18 mouse cellular contexts compared by ENCODE assay signal in genomic region chr1:39237503-39238255, GRCm38 (mm10). TPM values are rescaled to one million over a fixed set of nuclear protein-coding genes. Genes with fewer than 3 reads are reported as not detected.
DNase-seq lines count a peak whose midpoint lies in the region; ATAC-seq lines count a peak whose summit lies in the region.
"Had no signal": no experiment of that assay in that cellular context is flagged by ENCODE, and none has a peak within 500 bp of the region (broad histone marks: within the 10 kb centered on the region; RNA-seq: fewer than 3 reads in every experiment).

No protein-coding gene starts in this region.

- H3K4me3 ChIP-seq in stomach, embryonic 15.5 days (replicated peaks) = no peak overlapping the region
- H3K4me3 ChIP-seq: embryonic facial prominence, embryonic 12.5 days; gastrocnemius, adult 2 months; neural tube, embryonic 13.5 days had no signal

- peak; percentile 24 for DNase-seq in kidney, adult 11 months
- DNase-seq in kidney, postnatal 10 days = no peak
- DNase-seq in kidney, adult 18-20 months = peak; percentile 10
- DNase-seq in large intestine, adult 2 months (ENCODE audit: low read depth, low spot score) = peak; percentile 60
- DNase-seq in right cerebral cortex, postnatal 4 days = no peak
- no peak for DNase-seq in testis, postnatal 10 days (ENCODE audit: low spot score)
- DNase-seq in urinary bladder, postnatal 4 days (ENCODE audit: low spot score in 2 of 2) = no peak
- DNase-seq: adrenal gland, adult 2 months; cerebellum, postnatal 10 days; gastrocnemius, adult 2 months; heart, postnatal 10 days; thymus, adult 2 months had no signal

- H3K27me3 ChIP-seq in stomach, embryonic 15.5 days (replicated peaks) = no peaks in the 10 kb centered on the region
- H3K27me3 ChIP-seq: embryonic facial prominence, embryonic 12.5 days; neural tube, embryonic 13.5 days had no signal

- H3K27ac ChIP-seq in stomach, embryonic 15.5 days = peak overlapping the region; percentile 75
- H3K27ac ChIP-seq: embryonic facial prominence, embryonic 12.5 days; gastrocnemius, adult 2 months; hindbrain, postnatal 0 days; neural tube, embryonic 13.5 days had no signal

- no peak overlapping the region for H3K9ac ChIP-seq in stomach, embryonic 15.5 days
- H3K9ac ChIP-seq: embryonic facial prominence, embryonic 12.5 days; neural tube, embryonic 13.5 days had no signal

- no peaks in the 10 kb centered on the region for H3K4me1 ChIP-seq in stomach, embryonic 15.5 days
- H3K4me1 ChIP-seq: embryonic facial prominence, embryonic 12.5 days; neural tube, embryonic 13.5 days had no signal

- no peaks in the 10 kb centered on the region for H3K36me3 ChIP-seq in stomach, embryonic 15.5 days
- H3K36me3 ChIP-seq: embryonic facial prominence, embryonic 12.5 days; neural tube, embryonic 13.5 days had no signal

- ATAC-seq in stomach, embryonic 15.5 days (ENCODE audit: insufficient read depth, low FRiP score, low read depth) = peak; percentile 85
- ATAC-seq: forebrain, embryonic 14.5 days; hindbrain, postnatal 0 days had no signal

- H3K4me2 ChIP-seq in stomach, embryonic 15.5 days = no peak overlapping the region
- H3K4me2 ChIP-seq: embryonic facial prominence, embryonic 12.5 days; liver, embryonic 11.5 days; neural tube, embryonic 13.5 days had no signal

- H3K9me3 ChIP-seq in stomach, embryonic 15.5 days = no peaks in the 10 kb centered on the region
- H3K9me3 ChIP-seq: embryonic facial prominence, embryonic 12.5 days; neural tube, embryonic 13.5 days had no signal

- 28% methylated on average over 9 of the region's 9 CpGs for WGBS in large intestine, adult 2 months
- WGBS in stomach, embryonic 15.5 days = 52% methylated on average over 9 of the region's 9 CpGs

RNA-seq across cellular contexts. Expression of gene Npas2, which starts 44.1 kb away (rescaled TPM):
- 13.6 and 33.7 TPM in 2 replicates for polyA plus RNA-seq in large intestine, adult 2 months (2012; rRNA removed)
- polyA plus RNA-seq in stomach, embryonic 15.5 days (2015; fragmentation: Nextera tagmentation; extraction: Ambion mirVana) = 2.2 and 2.4 TPM in 2 replicates

Comparison
In these comparisons a context has a peak if more than half of its experiments do, and no peak if none do; other contexts are left out.
1. DNase-seq: peak in kidney, adult 11 months (single experiment), kidney, adult 18-20 months (single experiment) and large intestine, adult 2 months (single experiment); none in kidney, postnatal 10 days (single experiment), right cerebral cortex, postnatal 4 days (single experiment), testis, postnatal 10 days (single experiment) and urinary bladder, postnatal 4 days (0 of 2).